10 mouse cellular contexts compared by ENCODE assay signal in the genomic region with DNA sequence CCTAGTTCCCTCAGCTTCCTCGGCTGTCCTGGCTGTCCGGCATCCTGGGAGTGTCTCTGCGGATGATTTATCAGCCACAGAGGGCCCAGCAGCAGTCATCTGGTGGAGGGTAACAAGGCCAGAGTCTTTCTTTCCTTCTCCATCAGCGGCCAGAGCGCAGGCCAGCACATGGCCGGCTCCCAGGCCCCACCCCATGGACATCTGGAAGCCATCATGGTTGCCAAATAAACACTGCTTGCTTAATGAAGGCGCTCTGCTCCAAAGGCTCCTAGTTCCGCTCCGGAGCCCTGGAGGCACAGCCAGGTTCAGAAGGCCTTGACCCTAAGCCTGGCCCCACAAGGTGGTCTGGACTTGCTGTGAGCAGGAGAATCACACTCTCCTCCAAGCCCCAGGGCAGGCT. TPM values are rescaled to one million over a fixed set of nuclear protein-coding genes. Genes with fewer than 3 reads are reported as not detected.
DNase-seq lines count a peak whose midpoint lies in the region; ATAC-seq and TF ChIP-seq lines count a peak whose summit lies in the region.
"Had no signal": no experiment of that assay in that cellular context is flagged by ENCODE, and none has a peak within 500 bp of the region (broad histone marks: within the 10 kb centered on the region; RNA-seq: fewer than 3 reads in every experiment).

No protein-coding gene starts in this region.

- ATAC-seq in liver, postnatal 0 days, result no peak
- ATAC-seq in limb, embryonic 12.5 days (ENCODE audit: insufficient number of reproducible peaks, insufficient read depth, low FRiP score, low TSS enrichment, low read depth), result peak; percentile 54

- H3K9ac ChIP-seq in liver, adult 2 months (ENCODE audit: low read depth, low read length), result no peak overlapping the region
- no peak overlapping the region for H3K9ac ChIP-seq in liver, postnatal 0 days (replicated peaks)
- no peak overlapping the region for H3K9ac ChIP-seq in limb, embryonic 12.5 days (replicated peaks)
- H3K9ac ChIP-seq: liver, embryonic 15.5 days had no signal

- no peak overlapping the region for H3K27ac ChIP-seq in liver, adult 2 months (replicated peaks; ENCODE audit: insufficient read depth, low read depth, low read length)
- no peak overlapping the region for H3K27ac ChIP-seq in liver, postnatal 0 days (ENCODE audit: low read depth)
- H3K27ac ChIP-seq in heart, embryonic 10.5 days, result 0 out of 2 replicates have a peak overlapping the region, but pooled peaks have one; percentile 36
- H3K27ac ChIP-seq in limb, embryonic 12.5 days, result no peak overlapping the region
- H3K27ac ChIP-seq: liver, embryonic 15.5 days had no signal

- H3K4me1 ChIP-seq in liver, adult 2 months (ENCODE audit: control insufficient read depth, insufficient read depth, low read length), result no peaks in the 10 kb centered on the region
- no peaks in the 10 kb centered on the region for H3K4me1 ChIP-seq in liver, postnatal 0 days (ENCODE audit: insufficient read depth)
- peaks cover 47% of the 10 kb centered on the region for H3K4me1 ChIP-seq in heart, embryonic 10.5 days
- H3K4me1 ChIP-seq in limb, embryonic 12.5 days (replicated peaks), result peaks cover 25% of the 10 kb centered on the region
- H3K4me1 ChIP-seq: liver, embryonic 15.5 days had no signal

- no peak for TF ChIP-seq CTCF in liver, adult 2 months (IDR thresholded peaks at IDR 0.05; ENCODE audit: low read depth, low read length)
- no peak for TF ChIP-seq CTCF in liver, postnatal 0 days (IDR thresholded peaks at IDR 0.05; ENCODE audit: low read depth)

- DNase-seq in liver, adult 2 months (ENCODE audit: extremely low read depth, low read depth, low spot score), result peak; percentile 25
- no peak for DNase-seq in liver, postnatal 0 days
- DNase-seq in heart, embryonic 10.5 days (ENCODE audit: low spot score), result no peak
- DNase-seq in urinary bladder, postnatal 25 days (ENCODE audit: low spot score), result peak; percentile 52
- no peak for DNase-seq in frontal cortex, postnatal 36 days (ENCODE audit: low spot score in 2 of 2)
- no peak for DNase-seq in cerebellum, adult 8-10 months
- DNase-seq in c-Kit-positive CD71-positive TER-119-positive erythroid progenitor cells, embryonic 14.5 days (ENCODE audit: low spot score), result no peak
- DNase-seq: cerebellum, postnatal 36 days had no signal

- TF ChIP-seq POLR2A in liver, adult 2 months (IDR thresholded peaks at IDR 0.05; ENCODE audit: extremely low read depth, insufficient read depth, low read length), result no peak

- no peaks in the 10 kb centered on the region for H3K27me3 ChIP-seq in liver, adult 2 months (ENCODE audit: control insufficient read depth, insufficient read depth, low read length)
- 0 out of 2 replicates have a peak, but pooled peaks cover 2% of the 10 kb centered on the region for H3K27me3 ChIP-seq in liver, postnatal 0 days (ENCODE audit: insufficient read depth, low read length)
- H3K27me3 ChIP-seq in heart, embryonic 10.5 days (ENCODE audit: insufficient read depth, poor library complexity, severe bottlenecking), result peaks cover 72% of the 10 kb centered on the region
- H3K27me3 ChIP-seq in limb, embryonic 12.5 days, result no peaks in the 10 kb centered on the region; the same call in 1 of the 2 replicates
- H3K27me3 ChIP-seq: liver, embryonic 15.5 days had no signal

- no peak overlapping the region for H3K4me2 ChIP-seq in liver, postnatal 0 days (ENCODE audit: low read depth, low read length)
- H3K4me2 ChIP-seq in limb, embryonic 12.5 days, result no peak overlapping the region
- H3K4me2 ChIP-seq: liver, embryonic 15.5 days had no signal

- WGBS in liver, adult 2 months, result 59% methylated on average over 9 of the region's 9 CpGs
- WGBS in liver, postnatal 0 days (ENCODE audit: insufficient replicate concordance), result 52% methylated on average over 9 of the region's 9 CpGs
- WGBS in heart, embryonic 10.5 days, result 41% methylated on average over 9 of the region's 9 CpGs
- 10% methylated on average over 9 of the region's 9 CpGs for WGBS in limb, embryonic 12.5 days

- no peaks in the 10 kb centered on the region for H3K36me3 ChIP-seq in liver, adult 2 months (ENCODE audit: control insufficient read depth, insufficient read depth, low read length)
- no peaks in the 10 kb centered on the region for H3K36me3 ChIP-seq in liver, postnatal 0 days (replicated peaks; ENCODE audit: insufficient read depth, low read length)
- H3K36me3 ChIP-seq in heart, embryonic 10.5 days, result no peaks in the 10 kb centered on the region
- no peaks in the 10 kb centered on the region for H3K36me3 ChIP-seq in limb, embryonic 12.5 days
- H3K36me3 ChIP-seq: liver, embryonic 15.5 days had no signal

- no peak for TF ChIP-seq EP300 in liver, postnatal 0 days (IDR thresholded peaks at IDR 0.05; ENCODE audit: low read depth)

- H3K9me3 ChIP-seq in liver, postnatal 0 days (ENCODE audit: low read length), result no peaks in the 10 kb centered on the region
- H3K9me3 ChIP-seq in heart, embryonic 10.5 days, result no peaks in the 10 kb centered on the region
- H3K9me3 ChIP-seq in limb, embryonic 12.5 days, result no peaks in the 10 kb centered on the region
- H3K9me3 ChIP-seq: liver, embryonic 15.5 days had no signal

- H3K4me3 ChIP-seq in liver, adult 2 months (ENCODE audit: insufficient read depth, low read depth, low read length), result no peak overlapping the region
- H3K4me3 ChIP-seq in liver, postnatal 0 days (ENCODE audit: low read depth, low read length), result no peak overlapping the region
- H3K4me3 ChIP-seq in heart, embryonic 10.5 days, result no peak overlapping the region
- no peak overlapping the region for H3K4me3 ChIP-seq in limb, embryonic 12.5 days (replicated peaks)
- H3K4me3 ChIP-seq: liver, embryonic 15.5 days had no signal

- H3K79me2 ChIP-seq in liver, adult 2 months (ENCODE audit: control insufficient read depth, insufficient read depth, low read length), result no peaks in the 10 kb centered on the region

RNA-seq across cellular contexts. Expression of gene Hmcn2, which starts 25.6 kb away (rescaled TPM):
- total RNA-seq in liver, adult 2 months (2014; rRNA removed), result 0.46 and 0.60 TPM in 2 replicates
- polyA plus RNA-seq in liver, adult 2 months (2012; rRNA removed), result 1.8 TPM in 2 replicates
- 0.20 and 0.24 TPM in 2 replicates for polyA plus RNA-seq in liver, postnatal 0 days (2015; fragmentation: Nextera tagmentation; extraction: Ambion mirVana)
- polyA plus RNA-seq in heart, embryonic 10.5 days (2016; fragmentation: Nextera tagmentation; extraction: Ambion mirVana), result 0.33 and 0.52 TPM in 2 replicates
- polyA plus RNA-seq in limb, embryonic 12.5 days (2016; fragmentation: Nextera tagmentation; extraction: Ambion mirVana), result 0.19 TPM in 1 of 2 replicates, not detected in the other

Comparison
In these comparisons a context has a peak if more than half of its experiments do, and no peak if none do; other contexts are left out.
1. DNase-seq: peak in liver, adult 2 months (single experiment) and urinary bladder, postnatal 25 days (single experiment); none in liver, postnatal 0 days (single experiment), heart, embryonic 10.5 days (single experiment), frontal cortex, postnatal 36 days (0 of 2), cerebellum, adult 8-10 months (single experiment) and c-Kit-positive CD71-positive TER-119-positive erythroid progenitor cells, embryonic 14.5 days (single experiment).